Comparison of ENCODE assay signal across 17 mouse cellular contexts in genomic region chr6:99936716-99937115, GRCm38 (mm10).
DNase-seq lines count a peak whose midpoint lies in the region; ATAC-seq and TF ChIP-seq lines count a peak whose summit lies in the region.
"Had no signal": no experiment of that assay in that cellular context is flagged by ENCODE, and none has a peak within 500 bp of the region (broad histone marks: within the 10 kb centered on the region; RNA-seq: fewer than 3 reads in every experiment).

No protein-coding gene starts in this region.

- no peak overlapping the region for H3K27ac ChIP-seq in kidney, adult 2 months (ENCODE audit: insufficient read depth, low read depth, low read length)
- H3K27ac ChIP-seq in midbrain, embryonic 11.5 days (ENCODE audit: low read depth, low read length) = no peak overlapping the region
- H3K27ac ChIP-seq in midbrain, embryonic 10.5 days (replicated peaks) = no peak overlapping the region
- no peak overlapping the region for H3K27ac ChIP-seq in cerebellum, adult 2 months (ENCODE audit: insufficient read depth, low read length)
- H3K27ac ChIP-seq: embryonic facial prominence, embryonic 10.5 days; forebrain, embryonic 12.5 days; heart, embryonic 15.5 days; left cerebral cortex, adult 2 months; liver, embryonic 14.5 days had no signal

- no peak overlapping the region for H3K4me3 ChIP-seq in kidney, adult 2 months (ENCODE audit: insufficient read depth, low read depth, low read length)
- H3K4me3 ChIP-seq in midbrain, embryonic 11.5 days (ENCODE audit: low read depth, low read length) = no peak overlapping the region
- H3K4me3 ChIP-seq in midbrain, embryonic 10.5 days = no peak overlapping the region
- no peak overlapping the region for H3K4me3 ChIP-seq in cerebellum, adult 2 months (replicated peaks; ENCODE audit: insufficient read depth, low read depth, low read length)
- H3K4me3 ChIP-seq: embryonic facial prominence, embryonic 10.5 days; forebrain, embryonic 12.5 days; heart, embryonic 15.5 days; left cerebral cortex, adult 2 months had no signal

- H3K4me2 ChIP-seq in midbrain, embryonic 11.5 days = no peak overlapping the region
- H3K4me2 ChIP-seq: forebrain, embryonic 12.5 days; heart, embryonic 15.5 days had no signal

- no peak for TF ChIP-seq CTCF in kidney, adult 2 months (conservative IDR thresholded peaks at IDR 0.05; ENCODE audit: insufficient read depth, insufficient read length, low read depth, low read length)
- TF ChIP-seq CTCF in brain, embryonic 14.5 days (IDR thresholded peaks at IDR 0.05; ENCODE audit: borderline replicate concordance, extremely low read depth, insufficient read depth, insufficient read length) = no peak
- TF ChIP-seq CTCF in cerebellum, adult 2 months (IDR thresholded peaks at IDR 0.05; ENCODE audit: borderline replicate concordance, insufficient read depth, low read depth, low read length) = no peak

- H3K4me1 ChIP-seq in kidney, adult 2 months (ENCODE audit: control insufficient read depth, insufficient read depth, low read length) = no peaks in the 10 kb centered on the region
- peaks cover 12% of the 10 kb centered on the region for H3K4me1 ChIP-seq in midbrain, embryonic 11.5 days (ENCODE audit: control insufficient read depth, insufficient read depth, low read length)
- peaks cover 17% of the 10 kb centered on the region for H3K4me1 ChIP-seq in midbrain, embryonic 10.5 days
- no peaks in the 10 kb centered on the region for H3K4me1 ChIP-seq in cerebellum, adult 2 months (ENCODE audit: control insufficient read depth, insufficient read depth, low read length)

- H3K27me3 ChIP-seq in kidney, adult 2 months (replicated peaks; ENCODE audit: control insufficient read depth, insufficient read depth, low read length) = no peaks in the 10 kb centered on the region
- H3K27me3 ChIP-seq in midbrain, embryonic 11.5 days (ENCODE audit: control insufficient read depth, insufficient read depth, low read length) = no peaks in the 10 kb centered on the region
- H3K27me3 ChIP-seq in midbrain, embryonic 10.5 days (ENCODE audit: low read depth, poor library complexity, severe bottlenecking) = peaks cover 25% of the 10 kb centered on the region
- no peaks in the 10 kb centered on the region; the same call in 1 of the 2 replicates for H3K27me3 ChIP-seq in cerebellum, adult 2 months (ENCODE audit: control insufficient read depth, insufficient read depth, low read length)

- TF ChIP-seq POLR2A in kidney, adult 2 months (IDR thresholded peaks at IDR 0.05; ENCODE audit: low read depth, low read length) = no peak
- no peak for TF ChIP-seq POLR2A in brain, embryonic 14.5 days (IDR thresholded peaks at IDR 0.05; ENCODE audit: borderline replicate concordance, extremely low read depth, insufficient read depth, insufficient read length, poor library complexity, severe bottlenecking)
- no peak for TF ChIP-seq POLR2A in cerebellum, adult 2 months (IDR thresholded peaks at IDR 0.05; ENCODE audit: borderline replicate concordance, insufficient read depth, low read length)

- no peak for ATAC-seq in midbrain, embryonic 11.5 days (ENCODE audit: low FRiP score)

- no peaks in the 10 kb centered on the region for H3K36me3 ChIP-seq in kidney, adult 2 months (ENCODE audit: control insufficient read depth, insufficient read depth, low read length)
- H3K36me3 ChIP-seq in midbrain, embryonic 11.5 days (ENCODE audit: control insufficient read depth, insufficient read depth, low read length) = no peaks in the 10 kb centered on the region
- no peaks in the 10 kb centered on the region for H3K36me3 ChIP-seq in midbrain, embryonic 10.5 days
- H3K36me3 ChIP-seq: embryonic facial prominence, embryonic 10.5 days; forebrain, embryonic 12.5 days; heart, embryonic 15.5 days had no signal

- DNase-seq in kidney, adult 2 months = peak; percentile 73
- no peak for DNase-seq in kidney, postnatal 4 days
- peak; percentile 65 for DNase-seq in midbrain, embryonic 11.5 days (ENCODE audit: low spot score, missing footprints)
- DNase-seq in midbrain, embryonic 10.5 days (ENCODE audit: low spot score) = no peak
- DNase-seq in brain, embryonic 14.5 days (ENCODE audit: low read depth) = peak; percentile 59
- DNase-seq in adrenal gland, adult 18-20 months (ENCODE audit: low spot score in 2 of 2) = no peak
- no peak for DNase-seq in cerebellum, adult 2 months
- DNase-seq: cerebellum, adult 8-10 months; gastrocnemius, postnatal 14 days; retina, postnatal 1 day; right cerebral cortex, postnatal 4 days; thymus, adult 2 months had no signal

- H3K9me3 ChIP-seq in midbrain, embryonic 11.5 days (ENCODE audit: control insufficient read depth, low read length) = no peaks in the 10 kb centered on the region
- H3K9me3 ChIP-seq in midbrain, embryonic 10.5 days (replicated peaks) = no peaks in the 10 kb centered on the region
- H3K9me3 ChIP-seq: embryonic facial prominence, embryonic 10.5 days; forebrain, embryonic 12.5 days; heart, embryonic 15.5 days had no signal

- H3K9ac ChIP-seq in midbrain, embryonic 11.5 days (ENCODE audit: low read length) = no peak overlapping the region
- H3K9ac ChIP-seq: forebrain, embryonic 12.5 days; heart, embryonic 15.5 days; liver, embryonic 14.5 days had no signal

Comparison
In these comparisons a context has a peak if more than half of its experiments do, and no peak if none do; other contexts are left out.
1. DNase-seq: peak in kidney, adult 2 months (single experiment), midbrain, embryonic 11.5 days (single experiment) and brain, embryonic 14.5 days (single experiment); none in kidney, postnatal 4 days (0 of 2), midbrain, embryonic 10.5 days (single experiment), adrenal gland, adult 18-20 months (0 of 2) and cerebellum, adult 2 months (0 of 2).